Mouse (Mus musculus) cerebellum, postnatal 4 days (tissue): ENCODE results near the gene Ap3m1.
A peak's percentile ranks its signal among the peaks of the same experiment; 100 is the strongest.

ENCODE experiments used
- DNase-seq, 2 experiments: peaks; one replicate each; pipeline ENCODE4 v3.0.0; 2022; ENCODE audit warnings: low spot score in 2 of 2, mixed read lengths in 1 of 2

The Ap3m1 gene

DNA sequence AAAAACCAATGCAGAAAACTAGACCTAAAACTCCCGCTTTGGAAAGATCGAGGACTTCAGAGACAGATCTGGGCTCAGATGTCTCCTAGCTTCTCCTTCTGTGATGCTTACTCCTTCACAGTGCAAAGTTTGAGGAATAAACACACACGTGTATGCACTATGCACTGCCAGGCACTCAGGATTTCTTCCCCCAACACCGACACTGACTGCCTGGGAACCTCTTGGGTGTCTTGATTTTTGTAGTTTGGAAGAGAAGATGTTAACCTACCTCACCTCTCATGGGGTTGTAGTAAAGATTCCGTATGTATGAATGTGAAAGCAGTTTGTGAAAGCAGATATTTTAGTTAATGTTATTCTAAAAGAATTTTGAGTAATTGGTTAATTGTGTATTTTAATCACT lies 34.4 kb downstream of the Ap3m1 start:
- DNase-seq: no peak

DNA sequence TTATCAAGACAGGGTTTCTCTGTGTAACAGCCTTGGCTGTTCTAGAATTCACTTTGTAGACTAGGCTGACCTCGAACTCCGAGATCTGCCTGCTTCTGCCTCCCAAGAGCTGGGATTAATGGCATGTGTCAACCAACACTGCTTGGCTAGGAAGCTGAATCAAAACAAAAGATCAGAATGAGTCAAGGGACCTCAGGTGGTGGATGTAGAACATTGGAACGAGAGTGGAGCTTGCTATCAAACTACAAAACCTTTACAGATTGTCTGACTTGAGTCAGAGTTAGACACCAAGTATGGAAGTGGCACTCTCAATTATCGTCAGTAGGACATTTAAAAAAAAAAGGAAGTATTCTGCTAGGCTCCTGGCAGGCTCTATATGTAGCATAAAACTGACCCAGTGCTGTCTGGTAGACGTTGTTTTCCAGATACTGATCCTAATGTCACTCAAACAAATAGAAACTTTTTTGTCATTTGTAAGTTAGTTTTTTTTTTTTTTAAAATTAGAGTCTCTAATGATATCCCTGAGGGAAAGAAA lies 38.4 kb downstream of the Ap3m1 start:
- DNase-seq: no peak

DNA sequence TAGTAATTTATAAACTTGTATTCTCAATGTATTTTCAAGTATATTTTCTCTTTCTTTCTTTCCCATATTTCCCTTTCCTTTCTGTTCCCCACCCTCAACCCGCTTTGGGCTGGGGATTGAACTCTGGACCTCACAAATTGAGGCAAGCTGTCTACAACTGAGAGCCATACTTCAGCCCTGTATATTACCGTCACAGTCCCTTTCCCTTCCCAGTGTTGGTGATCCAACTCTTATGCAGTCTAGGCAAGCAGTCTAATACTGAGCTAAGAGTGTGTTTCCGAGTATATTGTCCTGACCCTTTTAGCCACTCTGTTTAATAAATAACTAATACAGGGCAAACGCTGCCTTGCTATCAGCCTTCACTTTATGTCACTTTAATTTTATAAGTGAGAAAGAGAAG lies 52.7 kb downstream of the Ap3m1 start:
- DNase-seq: no peak

DNA sequence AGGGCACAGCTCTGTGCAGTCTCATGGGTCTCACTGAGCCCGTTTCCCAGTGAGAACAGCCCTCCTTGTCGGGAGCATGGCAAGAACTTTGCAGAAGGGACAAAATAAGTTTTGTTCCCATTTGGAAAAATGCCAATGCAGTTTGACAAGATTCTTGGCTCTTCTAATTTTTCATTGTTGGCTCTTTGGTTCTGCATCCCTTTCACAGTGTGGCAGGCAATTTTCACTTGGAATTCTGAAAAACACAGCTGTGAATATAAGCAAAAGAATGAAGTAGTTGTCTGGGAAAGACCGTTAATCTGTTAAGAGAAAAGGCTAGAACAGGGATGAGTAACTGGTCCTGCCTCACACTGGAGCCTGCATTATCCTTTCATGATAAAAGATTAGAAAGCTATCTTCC lies 54.8 kb downstream of the Ap3m1 start:
- no peak for DNase-seq

DNA sequence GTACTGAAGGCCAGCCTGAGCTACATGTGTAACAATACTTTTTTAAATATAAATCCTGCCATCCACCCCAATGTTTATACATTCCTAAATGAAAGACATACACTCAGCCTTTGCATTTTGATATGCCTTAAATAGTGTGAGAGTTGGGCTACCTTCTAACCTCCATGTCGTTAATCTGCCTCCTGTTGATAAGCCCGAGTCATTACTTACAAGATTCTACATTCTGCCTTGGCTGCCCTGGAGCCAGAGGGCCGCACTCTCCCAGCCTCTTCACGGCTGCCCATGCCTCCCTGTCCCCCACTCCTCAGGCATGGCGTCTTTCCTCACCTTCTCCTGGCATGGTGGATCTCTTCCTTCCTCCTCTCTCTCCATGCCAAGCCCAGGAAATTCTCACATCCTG lies 55.9 kb downstream of the Ap3m1 start:
- DNase-seq: no peak

DNA sequence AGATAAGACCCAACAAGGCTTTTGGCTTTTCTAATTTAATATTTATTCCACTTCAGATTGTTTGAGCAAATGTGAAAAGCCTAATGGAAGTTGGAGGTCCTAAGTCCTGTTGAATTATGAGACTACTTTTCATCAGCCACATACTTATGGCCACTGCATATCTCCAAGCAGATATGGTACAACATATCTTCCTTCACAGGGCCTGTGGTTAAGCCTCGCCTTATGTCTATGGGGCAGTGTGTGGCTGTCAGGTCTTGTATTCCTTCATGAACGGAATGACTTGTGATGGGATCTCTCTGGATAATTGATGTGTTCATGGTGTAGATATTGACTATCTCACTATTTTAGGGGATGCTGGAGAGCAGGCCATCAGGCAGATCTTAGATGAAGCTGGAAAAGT lies 56.8 kb downstream of the Ap3m1 start:
- no peak for DNase-seq

DNA sequence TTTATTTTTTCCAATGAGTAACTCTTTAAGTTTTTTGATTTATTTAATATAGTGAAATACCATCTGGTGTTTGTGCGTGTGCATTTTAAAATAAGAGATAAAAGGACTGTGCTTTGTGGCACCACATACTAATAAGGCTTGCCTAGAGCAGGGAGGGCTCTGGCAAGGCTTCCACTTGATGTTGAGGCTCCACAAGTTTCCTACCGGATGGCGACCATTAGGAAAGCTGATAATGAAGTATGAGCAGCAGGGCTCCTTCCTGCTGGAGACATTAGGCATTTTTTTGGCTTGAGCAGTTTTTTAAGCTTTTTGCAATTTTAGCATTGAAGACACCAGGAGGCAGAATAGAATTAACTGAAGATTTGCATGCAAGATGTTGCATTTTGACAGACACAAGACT lies 57.8 kb downstream of the Ap3m1 start:
- no peak for DNase-seq

DNA sequence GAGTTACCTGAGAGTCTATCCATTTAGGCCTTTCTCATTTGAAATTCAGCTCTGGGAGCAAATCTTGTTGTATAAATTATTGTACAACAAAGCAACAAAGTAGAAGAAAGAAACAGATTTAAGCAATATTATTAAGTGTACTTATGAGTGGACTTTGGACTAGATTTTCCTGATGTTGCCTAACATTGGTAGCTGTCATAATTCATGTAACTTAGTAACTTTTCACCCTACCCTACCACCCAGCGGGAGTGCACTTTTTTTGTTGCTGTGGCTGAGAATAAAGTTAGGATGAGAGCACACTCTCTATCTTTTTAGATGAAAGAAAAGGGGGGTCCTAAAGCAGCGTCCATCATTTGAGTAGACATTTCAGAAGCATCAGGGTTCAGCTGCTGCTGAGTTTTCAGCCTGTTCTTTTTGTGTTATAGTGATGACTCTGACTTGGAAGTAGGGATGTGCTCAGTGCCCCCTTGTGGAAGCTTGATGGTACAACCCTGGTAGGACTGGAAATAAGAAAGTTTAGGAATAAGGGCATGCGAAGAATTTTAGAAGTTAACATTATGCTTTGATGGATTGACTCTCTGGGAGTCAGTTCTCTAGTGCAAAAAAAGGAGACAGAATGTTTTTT lies 59.1 kb downstream of the Ap3m1 start:
- DNase-seq: peak; percentile 20 to 31

DNA sequence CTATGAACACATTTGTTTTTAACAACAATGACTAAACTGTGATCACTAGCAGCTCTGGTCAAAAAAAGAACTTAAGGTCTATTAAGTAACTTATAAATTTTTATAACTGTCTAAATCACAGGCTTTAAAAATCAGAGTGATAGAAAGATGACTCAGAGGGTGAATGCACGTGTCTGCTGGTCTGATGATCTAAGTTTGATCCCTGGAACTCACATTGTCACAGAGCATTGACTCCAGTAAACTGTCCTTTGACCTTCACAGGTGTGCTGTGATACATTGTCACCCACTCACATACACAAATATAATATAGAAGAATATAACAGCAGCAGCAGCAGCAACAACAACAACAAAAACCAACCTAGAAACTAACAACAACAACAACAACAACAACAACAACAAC lies 60.8 kb downstream of the Ap3m1 start:
- DNase-seq: no peak

DNA sequence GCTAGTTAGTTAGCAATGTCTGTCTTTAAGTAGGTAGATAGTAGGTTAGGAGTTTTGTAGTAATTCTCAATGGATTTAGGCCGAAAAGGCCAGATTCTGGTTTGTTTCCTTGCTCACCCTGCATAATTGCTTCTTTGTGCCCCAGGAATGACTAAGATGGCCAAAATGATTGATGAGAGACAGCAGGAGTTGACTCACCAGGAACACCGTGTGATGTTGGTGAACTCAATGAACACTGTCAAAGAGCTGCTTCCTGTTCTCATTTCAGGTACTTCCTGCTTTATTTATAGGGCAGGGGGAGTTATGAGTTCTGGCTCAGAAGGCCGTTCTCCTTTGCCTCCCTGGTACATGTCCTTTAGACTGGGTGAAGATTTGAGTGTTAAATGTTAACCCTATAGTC lies 66.8 kb downstream of the Ap3m1 start:
- no peak for DNase-seq

DNA sequence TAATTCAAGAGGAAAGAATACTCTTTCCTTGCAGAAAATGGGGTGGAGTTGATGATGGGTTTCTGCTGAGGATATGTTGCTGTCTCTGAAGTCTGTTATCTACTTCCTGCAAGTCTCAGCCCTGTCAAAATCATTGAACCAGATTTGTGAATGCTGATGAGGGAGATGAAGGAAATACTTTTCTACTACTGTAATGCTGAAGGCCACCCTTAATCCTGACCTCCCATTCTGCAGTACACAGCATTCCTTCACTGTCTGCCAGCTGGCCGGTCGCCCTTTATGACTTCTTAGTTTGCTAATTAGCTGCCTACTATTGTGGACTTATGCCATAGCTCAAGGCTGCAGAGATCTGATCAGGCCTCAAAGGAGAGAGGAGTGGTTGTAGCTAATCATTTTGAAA lies 68.5 kb downstream of the Ap3m1 start:
- DNase-seq: peak in 1 of 2 experiments; percentile 24
